Mouse (Mus musculus): ENCODE measurements around the gene Olfr1393.

GRCm38 (mm10) chr11:49252048-49252447 is 26.1 kb upstream of the Olfr1393 start:
- TF ChIP-seq POLR2A (IDR thresholded peaks at IDR 0.05; ENCODE audit: borderline replicate concordance, insufficient read depth, low read length) (no peak), CTCF (IDR thresholded peaks at IDR 0.05; ENCODE audit: borderline replicate concordance, insufficient read depth, low read depth, low read length) (no peak)

Data from cerebellum, adult 2 months (tissue).